Mouse (Mus musculus): ENCODE data around the gene A630023A22Rik.

A630023A22Rik gene

GRCm38 (mm10) chr14:34102601-34103000 is at the start of gene A630023A22Rik:
Gene A630023A22Rik (minus strand): TSS chr14:34102754.
- DNase-seq, result no peak

GRCm38 (mm10) chr14:34152342-34152741 is 49.8 kb upstream of the A630023A22Rik start, which contains the start of gene Npy4r:
Gene Npy4r (minus strand): TSS chr14:34152489.
- DNase-seq, result peak; percentile 48

- DNase-seq, result no peak
Observed at GRCm38 (mm10) chr14:34142915-34143314, 40.4 kb upstream of the A630023A22Rik start.

- no peak for DNase-seq
Observed at GRCm38 (mm10) chr14:34142316-34142715, 39.8 kb upstream of the A630023A22Rik start.

- no peak for DNase-seq
Observed at GRCm38 (mm10) chr14:34139671-34140664, 37.4 kb upstream of the A630023A22Rik start.

GRCm38 (mm10) chr14:34135391-34135790 is 32.8 kb upstream of the A630023A22Rik start:
- DNase-seq, result no peak

GRCm38 (mm10) chr14:34131216-34131615 is 28.7 kb upstream of the A630023A22Rik start:
- DNase-seq, result no peak

- no peak for DNase-seq
Observed at GRCm38 (mm10) chr14:34121691-34122090, 19.1 kb upstream of the A630023A22Rik start.

GRCm38 (mm10) chr14:34120923-34121351 is 18.4 kb upstream of the A630023A22Rik start:
- DNase-seq, result no peak

GRCm38 (mm10) chr14:34120016-34120910 is 17.7 kb upstream of the A630023A22Rik start:
- no peak for DNase-seq

- DNase-seq, result no peak
Observed at GRCm38 (mm10) chr14:34119046-34119723, 16.6 kb upstream of the A630023A22Rik start.

GRCm38 (mm10) chr14:34114311-34114710 is 11.8 kb upstream of the A630023A22Rik start:
- no peak for DNase-seq

GRCm38 (mm10) chr14:34107594-34107993 is 5.0 kb upstream of the A630023A22Rik start:
- DNase-seq, result no peak

GRCm38 (mm10) chr14:34106389-34107062 is 4.0 kb upstream of the A630023A22Rik start:
- DNase-seq, result peak; percentile 53

- DNase-seq, result peak; percentile 80
Observed at GRCm38 (mm10) chr14:34104892-34105291, 2.3 kb upstream of the A630023A22Rik start.

- no peak for DNase-seq
Observed at GRCm38 (mm10) chr14:34103855-34104254, 1.3 kb upstream of the A630023A22Rik start.

- DNase-seq, result peak; percentile 32
Observed at GRCm38 (mm10) chr14:34096161-34096560, 6.4 kb downstream of the A630023A22Rik start.

- DNase-seq, result no peak
Observed at GRCm38 (mm10) chr14:34092856-34093255, 9.7 kb downstream of the A630023A22Rik start.

GRCm38 (mm10) chr14:34091475-34091874 is 11.1 kb downstream of the A630023A22Rik start:
- DNase-seq, result no peak

- DNase-seq, result no peak
Observed at GRCm38 (mm10) chr14:34089796-34090195, 12.8 kb downstream of the A630023A22Rik start.

GRCm38 (mm10) chr14:34087856-34088398 is 14.6 kb downstream of the A630023A22Rik start:
- DNase-seq, result no peak

GRCm38 (mm10) chr14:34086806-34087205 is 15.7 kb downstream of the A630023A22Rik start:
- no peak for DNase-seq
